Mouse (Mus musculus) midbrain, embryonic 13.5 days (tissue): ENCODE results near the gene Fcho1. TPM values are rescaled to one million over a fixed set of nuclear protein-coding genes. Genes with fewer than 3 reads are reported as not detected.
A peak's percentile ranks its signal among the peaks of the same experiment; 100 is the strongest.

Experiments used
- ATAC-seq: fragments of 200-750 bp; cut with Nextera tagmentation; 2 replicates; pipeline ENCODE4 v1.8.0; 2017; ENCODE audit warnings: mild to moderate bottlenecking, moderate TSS enrichment, moderate library complexity
- H3K27ac ChIP-seq: fragments of 300-500 bp; sonication (generic); 2 replicates; pipeline ENCODE4 v1.5.1; 2015; ENCODE audit warnings: inconsistent platforms, mild to moderate bottlenecking, moderate library complexity
- H3K27me3 ChIP-seq: fragments of 300-500 bp; sonication (generic); 2 replicates; pipeline ENCODE4 v1.6.1; 2015; ENCODE audit warnings: mild to moderate bottlenecking, inconsistent platforms
- H3K36me3 ChIP-seq: fragments of 300-500 bp; sonication (generic); 2 replicates; pipeline ENCODE4 v1.6.1; 2015; ENCODE audit warnings: mild to moderate bottlenecking, inconsistent platforms
- H3K4me1 ChIP-seq: fragments of 300-500 bp; sonication (generic); replicated peaks from 2 replicates; pipeline ENCODE4 v1.6.1; 2015; ENCODE audit warnings: inconsistent platforms
- H3K4me2 ChIP-seq: fragments of 300-500 bp; sonication (generic); replicated peaks from 2 replicates; pipeline ENCODE4 v1.6.1; 2015; ENCODE audit warnings: moderate library complexity, mild to moderate bottlenecking, inconsistent platforms
- H3K4me3 ChIP-seq: fragments of 300-500 bp; sonication (generic); replicated peaks from 2 replicates; pipeline ENCODE4 v1.5.1; 2015; ENCODE audit warnings: mild to moderate bottlenecking, inconsistent platforms
- H3K9ac ChIP-seq: fragments of 300-500 bp; sonication (generic); replicated peaks from 2 replicates; pipeline ENCODE4 v1.6.1; 2015; ENCODE audit warnings: mild to moderate bottlenecking, inconsistent platforms
- H3K9me3 ChIP-seq: fragments of 300-500 bp; sonication (generic); 2 replicates; pipeline ENCODE4 v1.6.1; 2016; ENCODE audit warnings: mild to moderate bottlenecking, inconsistent platforms
- WGBS: fragments of 180-500 bp; shearing (Covaris S2); methylation state at CpG from one replicate; pipeline ENCODE4 v1.1.7; 2015; 5-methylcytosine and 5-hydroxymethylcytosine counted together
- polyA plus RNA-seq: library from polyadenylated mRNA; unstranded; fragments of >200 nt; fragmentation: Nextera tagmentation; extraction: Ambion mirVana; gene quantifications from 2 replicates; pipeline ENCODE4 v1.2.1, GENCODE M21; 2015

Gene Fcho1
- polyA plus RNA-seq, 1 experiment from 2014 or later: 65.5 TPM

GRCm38 (mm10) chr8:71679116-71679515 is 46.4 kb downstream of the Fcho1 start:
- Histone ChIP-seq H3K27ac (no peak overlapping the region), H3K9me3 (no peaks in the 10 kb centered on the region), H3K4me3 (peak overlapping the region; percentile 31), H3K4me2 (peak overlapping the region; percentile 48), H3K36me3 (no peaks in the 10 kb centered on the region), H3K27me3 (peaks cover 87% of the 10 kb centered on the region), H3K9ac (peak overlapping the region; percentile 28; the same call in 1 of the 2 replicates), H3K4me1 (peaks cover 20% of the 10 kb centered on the region)
- ATAC-seq: no peak
- 10% methylated on average over 16 of the region's 16 CpGs for WGBS

- Histone ChIP-seq H3K27ac (no peak overlapping the region), H3K9me3 (no peaks in the 10 kb centered on the region), H3K4me2 (no peak overlapping the region), H3K27me3 (peaks cover 80% of the 10 kb centered on the region), H3K9ac (no peak overlapping the region), H3K4me3 (no peak overlapping the region), H3K36me3 (no peaks in the 10 kb centered on the region), H3K4me1 (peaks cover 20% of the 10 kb centered on the region)
- no peak for ATAC-seq
- 55% methylated on average over 4 of the region's 4 CpGs for WGBS
These were observed 47.3 kb downstream of the Fcho1 start for GRCm38 (mm10) chr8:71678216-71678615.

GRCm38 (mm10) chr8:71677555-71677954 is 48.0 kb downstream of the Fcho1 start:
- Histone ChIP-seq H3K4me3 (no peak overlapping the region), H3K9me3 (no peaks in the 10 kb centered on the region), H3K27ac (no peak overlapping the region), H3K27me3 (peaks cover 74% of the 10 kb centered on the region), H3K4me1 (peaks cover 20% of the 10 kb centered on the region), H3K4me2 (no peak overlapping the region), H3K36me3 (no peaks in the 10 kb centered on the region), H3K9ac (no peak overlapping the region)
- ATAC-seq: no peak

GRCm38 (mm10) chr8:71676803-71677202 is 48.7 kb downstream of the Fcho1 start:
- H3K4me1 ChIP-seq: peaks cover 24% of the 10 kb centered on the region
- H3K27me3 ChIP-seq: peaks cover 66% of the 10 kb centered on the region
- H3K4me3 ChIP-seq: peak overlapping the region; percentile 64
- H3K27ac ChIP-seq: no peak overlapping the region
- ATAC-seq: no peak
- H3K9me3 ChIP-seq: no peaks in the 10 kb centered on the region
- H3K9ac ChIP-seq: peak overlapping the region; percentile 74; the same call in 1 of the 2 replicates
- 55% methylated on average over 9 of the region's 9 CpGs for WGBS
- H3K36me3 ChIP-seq: no peaks in the 10 kb centered on the region
- peak overlapping the region; percentile 90 for H3K4me2 ChIP-seq

GRCm38 (mm10) chr8:71676020-71676741 is 49.3 kb downstream of the Fcho1 start, which contains the start of gene Jak3:
TSS of gene Jak3 (plus strand) at chr8:71676296.
- 3% methylated on average over 37 of the region's 40 CpGs for WGBS
- H3K36me3 ChIP-seq: no peaks in the 10 kb centered on the region
- peak within 1 kb of the TSS; percentile 90 for H3K4me2 ChIP-seq
- H3K4me1 ChIP-seq: peaks cover 24% of the 10 kb centered on the region
- H3K27ac ChIP-seq: peak within 1 kb of the TSS; percentile 44; the same call in 1 of the 2 replicates
- H3K9me3 ChIP-seq: no peaks in the 10 kb centered on the region
- ATAC-seq: peak; percentile 43
- peak within 1 kb of the TSS; percentile 64 for H3K4me3 ChIP-seq
- H3K9ac ChIP-seq: peak within 1 kb of the TSS; percentile 74
- peaks cover 60% of the 10 kb centered on the region for H3K27me3 ChIP-seq

GRCm38 (mm10) chr8:71675456-71676019 is 50.0 kb downstream of the Fcho1 start:
- H3K27me3 ChIP-seq: peaks cover 54% of the 10 kb centered on the region
- no peaks in the 10 kb centered on the region for H3K36me3 ChIP-seq
- H3K4me2 ChIP-seq: peak overlapping the region; percentile 90
- H3K9ac ChIP-seq: peak overlapping the region; percentile 74; the same call in 1 of the 2 replicates
- 22% methylated on average over 9 of the region's 9 CpGs for WGBS
- H3K27ac ChIP-seq: no peak overlapping the region
- H3K4me1 ChIP-seq: peaks cover 22% of the 10 kb centered on the region
- no peaks in the 10 kb centered on the region for H3K9me3 ChIP-seq
- H3K4me3 ChIP-seq: peak overlapping the region; percentile 64
- ATAC-seq: no peak

GRCm38 (mm10) chr8:71674071-71674470 is 51.4 kb downstream of the Fcho1 start:
- H3K9ac ChIP-seq: no peak overlapping the region
- ATAC-seq: no peak
- H3K27ac ChIP-seq: no peak overlapping the region
- no peaks in the 10 kb centered on the region for H3K9me3 ChIP-seq
- H3K27me3 ChIP-seq: peaks cover 46% of the 10 kb centered on the region
- no peak overlapping the region for H3K4me2 ChIP-seq
- peaks cover 26% of the 10 kb centered on the region for H3K4me1 ChIP-seq
- no peak overlapping the region for H3K4me3 ChIP-seq
- WGBS: 71% methylated on average over 2 of the region's 2 CpGs
- H3K36me3 ChIP-seq: no peaks in the 10 kb centered on the region

GRCm38 (mm10) chr8:71672168-71672735 is 53.3 kb downstream of the Fcho1 start:
- H3K4me1 ChIP-seq: peaks cover 44% of the 10 kb centered on the region
- peak overlapping the region; percentile 77 for H3K4me3 ChIP-seq
- peak overlapping the region; percentile 87 for H3K4me2 ChIP-seq
- ATAC-seq: no peak
- H3K36me3 ChIP-seq: no peaks in the 10 kb centered on the region
- peaks cover 28% of the 10 kb centered on the region for H3K27me3 ChIP-seq
- peak overlapping the region; percentile 90 for H3K27ac ChIP-seq
- WGBS: 63% methylated on average over 6 of the region's 6 CpGs
- H3K9ac ChIP-seq: peak overlapping the region; percentile 76
- H3K9me3 ChIP-seq: no peaks in the 10 kb centered on the region

GRCm38 (mm10) chr8:71671549-71671965 is 54.0 kb downstream of the Fcho1 start, which contains the start of gene Unc13a:
TSS of gene Unc13a (minus strand) at chr8:71671757.
- ATAC-seq: peak; percentile 71
- Histone ChIP-seq H3K4me3 (peak within 1 kb of the TSS; percentile 77), H3K9ac (peak within 1 kb of the TSS; percentile 76), H3K4me1 (peaks cover 51% of the 10 kb centered on the region), H3K9me3 (no peaks in the 10 kb centered on the region), H3K27ac (peak within 1 kb of the TSS; percentile 90), H3K27me3 (peaks cover 23% of the 10 kb centered on the region), H3K4me2 (peak within 1 kb of the TSS; percentile 87), H3K36me3 (no peaks in the 10 kb centered on the region)
- under 1% methylated on average over 42 of the region's 42 CpGs for WGBS

- under 1% methylated on average over 60 of the region's 64 CpGs for WGBS
- Histone ChIP-seq H3K36me3 (no peaks in the 10 kb centered on the region), H3K27me3 (peaks cover 25% of the 10 kb centered on the region), H3K9me3 (no peaks in the 10 kb centered on the region), H3K4me1 (peaks cover 52% of the 10 kb centered on the region), H3K27ac (peak overlapping the region; percentile 90), H3K9ac (peak overlapping the region; percentile 76), H3K4me2 (peak overlapping the region; percentile 87), H3K4me3 (peak overlapping the region; percentile 77)
- peak; percentile 68 for ATAC-seq
These were observed 54.6 kb downstream of the Fcho1 start for GRCm38 (mm10) chr8:71670621-71671548.

- 10% methylated on average over 12 of the region's 12 CpGs for WGBS
- H3K4me3 ChIP-seq: peak overlapping the region; percentile 77
- peak overlapping the region; percentile 87 for H3K4me2 ChIP-seq
- H3K9me3 ChIP-seq: no peaks in the 10 kb centered on the region
- peak overlapping the region; percentile 90 for H3K27ac ChIP-seq
- ATAC-seq: peak; percentile 28
- H3K4me1 ChIP-seq: peaks cover 55% of the 10 kb centered on the region
- H3K27me3 ChIP-seq: peaks cover 18% of the 10 kb centered on the region
- peak overlapping the region; percentile 76 for H3K9ac ChIP-seq
- H3K36me3 ChIP-seq: no peaks in the 10 kb centered on the region
These were observed 55.3 kb downstream of the Fcho1 start for GRCm38 (mm10) chr8:71670198-71670597.
